Mouse (Mus musculus): ENCODE results near the gene Mta2. TPM values are rescaled to one million over a fixed set of nuclear protein-coding genes. Genes with fewer than 3 reads are reported as not detected.
A peak's percentile ranks its signal among the peaks of the same experiment; 100 is the strongest.

Gene Mta2
- polyA plus RNA-seq, 1 experiment from 2014 or later, result 193 TPM

DNA sequence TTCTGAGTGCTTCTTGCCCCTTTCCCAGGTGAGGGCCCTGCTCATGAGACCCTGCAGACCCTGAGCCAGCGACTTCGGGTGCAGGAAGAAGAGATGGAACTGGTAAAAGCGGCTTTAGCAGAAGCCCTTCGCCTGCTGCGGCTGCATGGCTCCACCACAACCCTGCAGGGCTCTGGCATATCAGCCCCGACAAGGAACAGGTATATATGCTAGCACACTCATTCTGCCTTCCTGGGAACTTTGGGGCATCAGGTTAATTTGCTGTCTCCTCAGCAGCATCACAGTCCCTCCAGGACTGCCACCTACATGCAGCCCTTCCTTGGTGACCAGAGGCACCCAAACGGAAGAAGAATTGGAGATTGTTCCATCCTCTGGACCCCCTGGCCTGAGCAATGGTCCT lies 10.9 kb upstream of the Mta2 start:
- Histone ChIP-seq H3K4me1 (peaks cover 11% of the 10 kb centered on the region), H3K27me3 (no peaks in the 10 kb centered on the region), H3K36me3 (peaks cover 62% of the 10 kb centered on the region), H3K9me3 (no peaks in the 10 kb centered on the region), H3K4me3 (peak overlapping the region; percentile 80), H3K27ac (no peak overlapping the region), H3K9ac (peak overlapping the region; percentile 91), H3K4me2 (replicated peaks) (peak overlapping the region; percentile 72)
- 73% methylated on average over 7 of the region's 7 CpGs for WGBS
- no peak for ATAC-seq (ENCODE audit: low FRiP score, low read depth)

DNA sequence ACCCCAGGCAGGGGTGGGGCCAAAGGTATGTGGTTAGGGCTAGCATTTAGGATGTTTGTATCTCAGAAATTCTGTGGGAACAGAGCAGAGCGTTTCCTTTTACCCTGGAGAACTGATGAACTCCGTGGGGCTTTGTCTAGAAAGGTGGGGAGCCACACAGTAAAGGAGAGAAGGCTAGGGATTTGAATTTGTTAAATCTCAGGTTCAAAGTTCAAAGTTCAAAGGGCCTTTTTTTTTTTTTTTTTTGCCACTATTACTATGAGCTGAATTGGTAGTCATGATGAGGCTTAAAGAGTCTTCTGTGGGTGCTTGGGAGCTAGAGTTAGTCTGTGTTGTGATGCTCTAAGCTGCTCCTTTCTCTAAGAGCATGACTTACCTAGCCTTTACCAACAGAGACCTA lies 4.9 kb upstream of the Mta2 start:
- Histone ChIP-seq H3K36me3 (peaks cover 71% of the 10 kb centered on the region), H3K4me1 (peaks cover 14% of the 10 kb centered on the region), H3K27ac (no peak overlapping the region), H3K4me3 (no peak overlapping the region), H3K4me2 (replicated peaks) (no peak overlapping the region), H3K27me3 (no peaks in the 10 kb centered on the region), H3K9ac (no peak overlapping the region), H3K9me3 (no peaks in the 10 kb centered on the region)
- ATAC-seq (ENCODE audit: low FRiP score, low read depth), result no peak
- WGBS, result 86% methylated on average over 2 of the region's 2 CpGs

DNA sequence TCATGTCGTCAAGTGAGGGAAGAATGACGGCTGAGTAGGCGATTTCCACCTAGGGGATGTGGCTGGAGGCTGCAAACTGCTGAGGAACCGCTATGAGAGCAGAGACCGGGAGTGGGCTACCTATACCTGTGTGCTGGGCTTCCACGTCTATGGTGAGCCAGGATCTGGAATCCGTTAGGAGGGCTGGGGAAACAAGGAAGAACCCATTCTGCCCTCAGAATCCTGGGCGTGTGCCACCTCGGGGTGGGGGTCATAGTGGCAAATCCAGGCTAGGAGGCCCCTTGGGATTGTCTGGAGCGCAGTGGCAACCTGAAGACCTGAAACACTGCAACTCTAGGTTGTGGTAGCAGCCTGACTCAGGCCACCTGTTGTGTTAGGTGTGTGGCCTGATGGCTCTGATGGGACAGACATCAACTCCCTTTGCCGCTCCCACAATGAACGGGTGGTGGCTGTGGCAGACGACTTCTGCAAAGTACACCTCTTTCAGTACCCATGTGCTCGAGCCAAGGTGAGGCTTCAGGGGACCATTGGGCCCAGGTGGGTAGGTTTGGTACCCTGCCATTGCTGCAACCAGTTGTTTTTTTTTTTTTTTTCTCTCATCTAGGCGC lies 1.0 kb upstream of the Mta2 start:
- Histone ChIP-seq H3K4me1 (peaks cover 40% of the 10 kb centered on the region), H3K9ac (peak overlapping the region; percentile 100), H3K27ac (peak overlapping the region; percentile 99; the same call in 1 of the 2 replicates), H3K36me3 (peaks cover 61% of the 10 kb centered on the region), H3K4me3 (peak overlapping the region; percentile 97), H3K4me2 (replicated peaks) (peak overlapping the region; percentile 73), H3K9me3 (no peaks in the 10 kb centered on the region), H3K27me3 (no peaks in the 10 kb centered on the region)
- WGBS, result 72% methylated on average over 15 of the region's 15 CpGs
- ATAC-seq (ENCODE audit: low FRiP score, low read depth), result no peak

DNA sequence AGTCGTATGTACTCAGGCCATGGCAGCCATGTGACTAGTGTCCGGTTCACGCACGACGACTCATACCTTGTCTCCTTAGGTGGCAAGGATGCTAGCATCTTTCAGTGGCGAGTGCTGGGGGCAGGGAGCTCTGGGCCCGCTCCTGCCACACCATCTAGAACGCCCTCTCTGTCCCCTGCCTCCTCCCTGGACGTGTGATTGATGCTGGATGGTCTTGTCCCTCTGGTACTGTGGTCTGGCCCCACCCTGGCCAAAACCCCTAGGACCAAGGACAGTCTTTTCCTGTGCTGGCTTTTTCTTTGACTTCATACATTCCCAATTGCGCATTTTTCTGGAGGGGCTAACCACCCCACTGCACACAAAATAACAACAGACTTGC lies 550 bp upstream of the Mta2 start:
- Histone ChIP-seq H3K9me3 (no peaks in the 10 kb centered on the region), H3K4me2 (replicated peaks) (peak overlapping the region; percentile 73), H3K9ac (peak overlapping the region; percentile 100), H3K36me3 (peaks cover 62% of the 10 kb centered on the region), H3K4me1 (peaks cover 40% of the 10 kb centered on the region), H3K4me3 (peak overlapping the region; percentile 97), H3K27me3 (no peaks in the 10 kb centered on the region), H3K27ac (peak overlapping the region; percentile 99)
- 31% methylated on average over 10 of the region's 10 CpGs for WGBS
- peak; percentile 25 for ATAC-seq (ENCODE audit: low FRiP score, low read depth)

DNA sequence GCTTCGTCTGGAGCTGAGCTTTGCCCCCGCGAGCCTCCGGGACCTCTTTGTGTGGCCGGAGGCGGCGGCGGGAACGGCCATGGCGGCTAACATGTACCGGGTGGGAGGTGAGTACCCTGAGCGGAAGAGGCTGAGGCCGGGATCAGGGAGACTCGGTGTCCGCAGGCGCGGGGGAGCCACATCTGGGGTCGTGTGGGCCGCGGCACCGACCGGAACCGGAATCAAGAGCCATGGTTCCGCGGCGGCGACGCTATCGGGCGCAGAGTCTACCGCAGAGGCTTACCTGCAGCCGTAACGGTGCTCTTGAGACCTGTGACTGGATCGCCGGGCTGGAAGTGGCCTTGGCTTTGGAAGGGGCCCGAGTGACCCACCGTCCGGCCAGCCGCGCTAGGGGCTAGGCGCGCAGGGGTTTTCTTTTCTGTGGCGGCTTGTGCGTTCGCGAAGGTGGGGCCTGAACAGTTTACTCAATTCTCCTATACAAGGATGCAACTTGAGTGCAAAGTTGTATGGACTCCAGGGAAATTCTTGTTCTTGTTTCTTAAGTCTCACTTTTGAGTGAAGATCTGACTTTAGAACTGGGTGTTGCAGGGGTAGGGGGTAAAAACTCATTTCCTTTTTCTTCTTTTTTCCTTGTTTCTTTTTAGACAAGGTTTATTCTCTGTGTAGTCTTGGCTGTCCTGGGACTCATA lies 745 bp downstream of the Mta2 start:
- WGBS, result under 1% methylated on average over 46 of the region's 46 CpGs
- Histone ChIP-seq H3K27ac (peak overlapping the region; percentile 99), H3K27me3 (no peaks in the 10 kb centered on the region), H3K4me2 (replicated peaks) (peak overlapping the region; percentile 73), H3K9me3 (no peaks in the 10 kb centered on the region), H3K4me1 (peaks cover 40% of the 10 kb centered on the region), H3K4me3 (peak overlapping the region; percentile 97), H3K36me3 (peaks cover 63% of the 10 kb centered on the region), H3K9ac (peak overlapping the region; percentile 100)
- ATAC-seq (ENCODE audit: low FRiP score, low read depth), result peak; percentile 34

DNA sequence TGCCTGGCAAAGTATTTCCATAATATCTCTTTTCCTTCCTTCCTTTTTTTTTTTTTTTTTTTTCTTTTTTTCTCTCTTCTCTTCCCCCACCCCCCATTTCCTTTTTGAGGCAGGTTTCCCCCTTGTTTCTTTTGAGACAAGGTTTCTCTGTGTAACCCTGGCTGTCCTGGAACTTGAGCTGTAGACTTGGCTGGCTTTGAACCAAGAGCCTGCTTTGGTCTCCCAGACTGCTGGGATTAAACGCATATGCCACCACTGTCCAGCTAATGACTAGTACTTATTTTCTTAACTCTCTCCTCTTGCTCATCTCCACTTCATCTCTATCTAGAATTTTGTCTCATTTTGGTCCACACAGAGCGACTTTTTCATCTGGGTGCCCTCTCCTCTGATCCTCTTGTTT lies 1.4 kb downstream of the Mta2 start:
- H3K27me3 ChIP-seq, result no peaks in the 10 kb centered on the region
- ATAC-seq (ENCODE audit: low FRiP score, low read depth), result no peak
- H3K9ac ChIP-seq, result peak overlapping the region; percentile 100
- H3K36me3 ChIP-seq, result peaks cover 63% of the 10 kb centered on the region
- no peaks in the 10 kb centered on the region for H3K9me3 ChIP-seq
- H3K4me3 ChIP-seq, result peak overlapping the region; percentile 97
- WGBS, result 61% methylated on average over 2 of the region's 2 CpGs
- H3K4me1 ChIP-seq, result peaks cover 40% of the 10 kb centered on the region
- peak overlapping the region; percentile 73 for H3K4me2 ChIP-seq (replicated peaks)
- no peak overlapping the region for H3K27ac ChIP-seq

GRCm38 (mm10) chr19:8944062-8944461 lies 2.4 kb downstream of the Mta2 start:
- peaks cover 63% of the 10 kb centered on the region for H3K36me3 ChIP-seq
- ATAC-seq (ENCODE audit: low FRiP score, low read depth), result no peak
- 54% methylated on average over 5 of the region's 5 CpGs for WGBS
- peaks cover 40% of the 10 kb centered on the region for H3K4me1 ChIP-seq
- peak overlapping the region; percentile 63; the same call in 1 of the 2 replicates for H3K27ac ChIP-seq
- peak overlapping the region; percentile 100; the same call in 1 of the 2 replicates for H3K9ac ChIP-seq
- no peaks in the 10 kb centered on the region for H3K27me3 ChIP-seq
- peak overlapping the region; percentile 73 for H3K4me2 ChIP-seq (replicated peaks)
- H3K4me3 ChIP-seq, result peak overlapping the region; percentile 97
- H3K9me3 ChIP-seq, result no peaks in the 10 kb centered on the region

DNA sequence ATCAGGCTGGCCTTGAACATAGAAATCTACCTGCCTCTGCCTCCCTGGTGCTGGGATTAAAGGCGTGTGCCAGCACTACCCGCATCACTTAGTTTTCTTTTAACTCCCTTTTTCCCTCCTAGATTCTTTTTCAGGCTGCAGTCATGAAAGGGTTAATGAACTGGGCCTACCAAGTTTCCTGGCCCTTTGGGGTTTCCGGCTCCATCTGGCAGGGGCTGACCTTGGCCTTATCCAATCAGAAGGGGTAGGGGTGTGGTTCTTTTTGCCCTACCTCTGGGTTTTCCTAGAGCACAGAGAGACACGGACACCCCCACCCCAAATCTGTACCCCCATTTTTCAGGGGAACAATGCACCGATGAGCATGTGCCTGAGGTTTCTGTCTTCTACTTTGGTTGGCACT lies 3.1 kb downstream of the Mta2 start:
- Histone ChIP-seq H3K4me1 (peaks cover 40% of the 10 kb centered on the region), H3K27ac (no peak overlapping the region), H3K4me2 (replicated peaks) (peak overlapping the region; percentile 73), H3K9me3 (no peaks in the 10 kb centered on the region), H3K27me3 (no peaks in the 10 kb centered on the region), H3K9ac (peak overlapping the region; percentile 61), H3K36me3 (peaks cover 63% of the 10 kb centered on the region), H3K4me3 (peak overlapping the region; percentile 97)
- ATAC-seq (ENCODE audit: low FRiP score, low read depth), result no peak
- WGBS, result 29% methylated on average over 5 of the region's 5 CpGs

DNA sequence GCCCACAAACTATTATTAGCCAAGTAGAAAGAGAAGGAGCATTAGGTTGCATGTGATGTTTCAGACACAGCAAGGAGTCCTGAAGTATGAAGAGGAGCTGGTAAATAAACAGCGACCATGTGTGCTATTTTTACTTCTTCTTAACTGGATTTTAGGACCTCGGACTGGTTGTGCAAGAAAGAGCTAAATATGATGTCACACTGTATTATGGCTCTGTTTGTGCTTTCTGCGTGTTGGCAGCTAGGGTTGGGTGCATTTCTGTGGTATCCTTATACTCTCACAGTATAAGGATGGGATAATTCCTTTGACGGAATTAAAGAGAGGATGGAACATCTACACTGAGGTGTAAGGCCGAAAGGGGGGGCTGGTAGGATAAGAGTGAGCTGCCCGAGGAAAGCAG lies 3.6 kb downstream of the Mta2 start:
- H3K9ac ChIP-seq, result peak overlapping the region; percentile 61
- 83% methylated on average over 6 of the region's 6 CpGs for WGBS
- H3K4me3 ChIP-seq, result peak overlapping the region; percentile 97
- H3K4me2 ChIP-seq (replicated peaks), result peak overlapping the region; percentile 73
- ATAC-seq (ENCODE audit: low FRiP score, low read depth), result no peak
- no peaks in the 10 kb centered on the region for H3K9me3 ChIP-seq
- no peak overlapping the region; the same call in 1 of the 2 replicates for H3K27ac ChIP-seq
- peaks cover 38% of the 10 kb centered on the region for H3K4me1 ChIP-seq
- H3K27me3 ChIP-seq, result no peaks in the 10 kb centered on the region
- peaks cover 68% of the 10 kb centered on the region for H3K36me3 ChIP-seq

DNA sequence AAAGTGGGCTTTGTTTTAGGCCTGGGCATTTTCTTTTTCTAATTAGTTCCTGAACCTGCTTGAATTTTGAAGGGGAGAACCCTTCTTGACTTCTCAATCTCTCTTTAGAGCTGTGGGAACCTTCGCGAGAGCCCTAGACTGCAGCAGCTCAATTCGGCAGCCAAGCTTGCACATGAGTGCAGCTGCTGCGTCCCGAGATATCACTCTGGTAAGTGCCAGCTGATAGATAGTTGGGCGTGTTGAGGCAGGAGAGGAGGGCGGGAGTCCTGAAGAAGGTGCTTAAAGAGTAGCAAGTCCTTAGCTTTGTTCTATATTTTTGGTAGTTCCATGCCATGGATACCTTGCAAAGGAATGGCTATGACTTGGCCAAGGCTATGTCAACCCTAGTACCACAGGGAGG lies 5.3 kb downstream of the Mta2 start:
- Histone ChIP-seq H3K4me3 (no peak overlapping the region), H3K9me3 (no peaks in the 10 kb centered on the region), H3K27ac (no peak overlapping the region), H3K4me2 (replicated peaks) (no peak overlapping the region), H3K4me1 (peaks cover 26% of the 10 kb centered on the region), H3K27me3 (no peaks in the 10 kb centered on the region), H3K36me3 (peaks cover 85% of the 10 kb centered on the region), H3K9ac (no peak overlapping the region)
- WGBS, result 85% methylated on average over 7 of the region's 7 CpGs
- ATAC-seq (ENCODE audit: low FRiP score, low read depth), result no peak

DNA sequence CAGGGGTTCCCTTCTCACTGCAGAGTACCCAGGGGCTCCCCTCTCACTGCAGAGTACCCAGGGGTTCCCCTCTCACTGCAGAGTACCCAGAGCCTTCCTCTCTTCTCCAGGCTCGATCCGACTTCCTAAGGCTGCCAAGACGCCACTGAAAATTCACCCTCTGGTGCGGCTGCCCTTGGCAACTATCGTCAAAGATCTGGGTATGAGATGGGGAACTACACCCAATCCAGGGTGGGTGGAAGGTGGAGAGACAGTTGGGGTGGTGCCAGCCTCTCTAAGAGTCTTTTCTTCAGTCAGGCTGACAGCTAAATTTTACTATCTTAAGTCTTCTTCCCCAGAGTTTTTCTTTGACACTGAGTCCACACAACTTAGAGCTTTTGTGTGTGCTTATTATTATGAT lies 8.5 kb downstream of the Mta2 start:
- 92% methylated on average over 5 of the region's 5 CpGs for WGBS
- Histone ChIP-seq H3K4me1 (peaks cover 27% of the 10 kb centered on the region), H3K4me2 (replicated peaks) (no peak overlapping the region), H3K27ac (no peak overlapping the region), H3K4me3 (no peak overlapping the region), H3K36me3 (peaks cover 76% of the 10 kb centered on the region), H3K9me3 (no peaks in the 10 kb centered on the region), H3K9ac (no peak overlapping the region), H3K27me3 (no peaks in the 10 kb centered on the region)
- ATAC-seq (ENCODE audit: low FRiP score, low read depth), result no peak

DNA sequence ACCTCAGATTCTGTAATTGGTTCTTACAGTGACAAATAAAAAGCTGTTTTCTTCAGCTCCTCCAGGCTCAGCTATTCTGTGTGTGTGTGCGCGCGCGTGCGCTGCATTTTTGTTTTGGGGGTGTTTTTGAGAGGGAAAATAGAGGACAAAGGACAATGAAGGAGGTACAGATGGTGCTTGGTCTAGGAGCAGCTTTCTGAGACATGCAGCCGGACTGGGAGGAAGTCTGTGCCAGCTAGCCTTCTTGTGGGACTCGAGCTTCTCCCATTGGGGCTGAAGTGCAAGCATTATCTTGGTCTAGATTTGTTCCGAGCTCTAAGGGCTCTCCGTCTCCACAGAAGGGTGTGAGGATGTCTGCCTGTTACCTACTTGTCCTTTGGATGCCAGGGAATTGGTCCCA lies 10.6 kb downstream of the Mta2 start:
- peak overlapping the region; percentile 89; the same call in 1 of the 2 replicates for H3K4me2 ChIP-seq (replicated peaks)
- WGBS, result 95% methylated on average over 9 of the region's 9 CpGs
- H3K4me3 ChIP-seq, result no peak overlapping the region
- no peak overlapping the region for H3K9ac ChIP-seq
- no peak for ATAC-seq (ENCODE audit: low FRiP score, low read depth)
- peaks cover 74% of the 10 kb centered on the region for H3K36me3 ChIP-seq
- H3K9me3 ChIP-seq, result no peaks in the 10 kb centered on the region
- H3K4me1 ChIP-seq, result peaks cover 26% of the 10 kb centered on the region
- H3K27me3 ChIP-seq, result no peaks in the 10 kb centered on the region
- no peak overlapping the region; the same call in 1 of the 2 replicates for H3K27ac ChIP-seq

All from limb, embryonic 13.5 days (tissue).